Mouse (Mus musculus): ENCODE data around the gene Ap1g2. TPM values are rescaled to one million over a fixed set of nuclear protein-coding genes. Genes with fewer than 3 reads are reported as not detected.

Gene Ap1g2
- total and polyA plus RNA-seq, 2 experiments from 2014 or later, result 8.9 to 11.6 TPM

GRCm38 (mm10) chr14:55055167-55055834 lies 51.1 kb downstream of the Ap1g2 start:
- 53% methylated on average over 11 of the region's 11 CpGs for WGBS

GRCm38 (mm10) chr14:55054191-55054749 lies 52.1 kb downstream of the Ap1g2 start:
- H3K27me3 ChIP-seq (ENCODE audit: insufficient read depth, low read length), result no peaks in the 10 kb centered on the region
- ATAC-seq (ENCODE audit: low FRiP score), result peak; percentile 61
- H3K36me3 ChIP-seq (ENCODE audit: insufficient read depth, low read length), result no peaks in the 10 kb centered on the region
- H3K9me3 ChIP-seq (ENCODE audit: low read length), result no peaks in the 10 kb centered on the region
- H3K4me3 ChIP-seq (ENCODE audit: low read depth, low read length), result peak overlapping the region; percentile 19
- no peak for TF ChIP-seq CTCF (IDR thresholded peaks at IDR 0.05)
- DNase-seq (ENCODE audit: low spot score), result peak; percentile 90
- H3K4me2 ChIP-seq (ENCODE audit: low read depth, low read length, poor library complexity, severe bottlenecking), result peak overlapping the region; percentile 48
- H3K9ac ChIP-seq (replicated peaks; ENCODE audit: low read length, poor library complexity, severe bottlenecking), result 0 out of 2 replicates have a peak overlapping the region, but pooled peaks have one; percentile 9
- 57% methylated on average over 10 of the region's 10 CpGs for WGBS
- 0 out of 2 replicates have a peak, but pooled peaks cover 3% of the 10 kb centered on the region for H3K4me1 ChIP-seq (ENCODE audit: insufficient read depth, low read length)
- H3K27ac ChIP-seq (ENCODE audit: low read depth, low read length), result peak overlapping the region; percentile 87

More at GRCm38 (mm10) chr14:55055167-55055834, 51.1 kb downstream of the Ap1g2 start:
- H3K4me3 ChIP-seq (ENCODE audit: low read depth, low read length), result 0 out of 2 replicates have a peak overlapping the region, but pooled peaks have one; percentile 1
- ATAC-seq (ENCODE audit: low FRiP score) (peak; percentile 61), DNase-seq (ENCODE audit: low spot score) (peak; percentile 95)
- H3K4me1 ChIP-seq (ENCODE audit: insufficient read depth, low read length), result 0 out of 2 replicates have a peak, but pooled peaks cover 3% of the 10 kb centered on the region
- H3K4me2 ChIP-seq (ENCODE audit: low read depth, low read length, poor library complexity, severe bottlenecking), result peak overlapping the region; percentile 48
- peak overlapping the region; percentile 87 for H3K27ac ChIP-seq (ENCODE audit: low read depth, low read length)
- no peaks in the 10 kb centered on the region for H3K36me3 ChIP-seq (ENCODE audit: insufficient read depth, low read length)
- TF ChIP-seq CTCF (IDR thresholded peaks at IDR 0.05), result peak; percentile 44
- no peak overlapping the region for H3K9ac ChIP-seq (replicated peaks; ENCODE audit: low read length, poor library complexity, severe bottlenecking)
- H3K27me3 ChIP-seq (ENCODE audit: insufficient read depth, low read length), result no peaks in the 10 kb centered on the region
- no peaks in the 10 kb centered on the region for H3K9me3 ChIP-seq (ENCODE audit: low read length)

DNA sequence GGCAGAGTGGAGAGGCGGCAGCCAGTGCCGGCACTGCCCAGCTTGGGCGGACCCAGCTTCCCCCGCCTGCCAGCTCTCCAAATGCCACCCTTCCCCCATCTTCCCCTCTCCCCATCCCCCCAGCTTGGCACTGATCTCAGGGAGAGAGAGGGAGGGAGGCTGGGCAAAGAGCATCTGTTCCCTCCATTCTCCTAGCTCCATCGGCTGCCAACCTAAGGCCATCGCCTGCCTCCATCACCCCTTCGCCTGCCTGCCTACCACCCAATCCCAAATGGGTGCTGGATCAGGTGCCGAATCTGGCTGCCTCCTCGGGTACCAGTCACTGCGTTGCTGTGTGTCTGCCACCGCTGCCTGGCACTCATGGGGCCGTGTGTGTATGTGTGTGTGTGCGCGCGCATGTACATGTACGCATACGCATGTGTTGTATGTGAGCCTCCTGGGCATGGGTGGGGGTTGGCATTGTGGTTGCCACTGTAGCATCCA lies 52.6 kb downstream of the Ap1g2 start:
- Histone ChIP-seq H3K27me3 (ENCODE audit: insufficient read depth, low read length) (no peaks in the 10 kb centered on the region), H3K27ac (ENCODE audit: low read depth, low read length) (peak overlapping the region; percentile 87), H3K9ac (replicated peaks; ENCODE audit: low read length, poor library complexity, severe bottlenecking) (0 out of 2 replicates have a peak overlapping the region, but pooled peaks have one; percentile 9), H3K4me2 (ENCODE audit: low read depth, low read length, poor library complexity, severe bottlenecking) (peak overlapping the region; percentile 48), H3K9me3 (ENCODE audit: low read length) (no peaks in the 10 kb centered on the region), H3K4me1 (ENCODE audit: insufficient read depth, low read length) (0 out of 2 replicates have a peak, but pooled peaks cover 3% of the 10 kb centered on the region), H3K4me3 (ENCODE audit: low read depth, low read length) (peak overlapping the region; percentile 19), H3K36me3 (ENCODE audit: insufficient read depth, low read length) (no peaks in the 10 kb centered on the region)
- TF ChIP-seq CTCF (IDR thresholded peaks at IDR 0.05), result no peak
- ATAC-seq (ENCODE audit: low FRiP score) (peak; percentile 85), DNase-seq (ENCODE audit: low spot score) (peak; percentile 96)
- WGBS, result 62% methylated on average over 15 of the region's 17 CpGs

- 58% methylated on average over 4 of the region's 4 CpGs for whole genome bisulfite sequencing
- peak overlapping the region; percentile 44 for H3K27ac ChIP-seq (ENCODE audit: low read depth, low read length)
- peak overlapping the region; percentile 48 for H3K4me2 ChIP-seq (ENCODE audit: low read depth, low read length, poor library complexity, severe bottlenecking)
- no peak overlapping the region for H3K4me3 ChIP-seq (ENCODE audit: low read depth, low read length)
- H3K27me3 ChIP-seq (ENCODE audit: insufficient read depth, low read length), result no peaks in the 10 kb centered on the region
- TF ChIP-seq CTCF (IDR thresholded peaks at IDR 0.05), result no peak
- 0 out of 2 replicates have a peak, but pooled peaks cover 3% of the 10 kb centered on the region for H3K4me1 ChIP-seq (ENCODE audit: insufficient read depth, low read length)
- H3K9me3 ChIP-seq (ENCODE audit: low read length), result no peaks in the 10 kb centered on the region
- ATAC-seq (ENCODE audit: low FRiP score) (no peak), DNase-seq (ENCODE audit: low spot score) (peak; percentile 69)
- H3K9ac ChIP-seq (replicated peaks; ENCODE audit: low read length, poor library complexity, severe bottlenecking), result no peak overlapping the region
- no peaks in the 10 kb centered on the region for H3K36me3 ChIP-seq (ENCODE audit: insufficient read depth, low read length)
Measured at GRCm38 (mm10) chr14:55053050-55053449, 53.3 kb downstream of the Ap1g2 start.

- Histone ChIP-seq H3K4me1 (ENCODE audit: insufficient read depth, low read length) (0 out of 2 replicates have a peak, but pooled peaks cover 3% of the 10 kb centered on the region), H3K4me3 (ENCODE audit: low read depth, low read length) (no peak overlapping the region), H3K9ac (replicated peaks; ENCODE audit: low read length, poor library complexity, severe bottlenecking) (no peak overlapping the region), H3K9me3 (ENCODE audit: low read length) (no peaks in the 10 kb centered on the region), H3K27me3 (ENCODE audit: insufficient read depth, low read length) (no peaks in the 10 kb centered on the region), H3K27ac (ENCODE audit: low read depth, low read length) (peak overlapping the region; percentile 44), H3K4me2 (ENCODE audit: low read depth, low read length, poor library complexity, severe bottlenecking) (peak overlapping the region; percentile 48), H3K36me3 (ENCODE audit: insufficient read depth, low read length) (no peaks in the 10 kb centered on the region)
- DNase-seq (ENCODE audit: low spot score) (peak; percentile 95), ATAC-seq (ENCODE audit: low FRiP score) (no peak)
- no peak for TF ChIP-seq CTCF (IDR thresholded peaks at IDR 0.05)
- 32% methylated on average over 9 of the region's 9 CpGs for WGBS
Measured at GRCm38 (mm10) chr14:55052496-55052895, 53.9 kb downstream of the Ap1g2 start.

Other genes with a start within 250 kb of the Ap1g2 start
- gene Homez, start 235.6 kb downstream of the Ap1g2 start, total RNA-seq (2014; rRNA removed), result 6.9 and 9.4 TPM in 2 replicates
- gene Homez, start 235.6 kb downstream of the Ap1g2 start, polyA plus RNA-seq (2015; fragmentation: Nextera tagmentation; extraction: Ambion mirVana), result 8.0 and 9.6 TPM in 2 replicates
- gene Ppp1r3e, start 229.0 kb downstream of the Ap1g2 start, total RNA-seq (2014; rRNA removed), result 27.1 and 37.2 TPM in 2 replicates
- gene Ppp1r3e, start 229.0 kb downstream of the Ap1g2 start, polyA plus RNA-seq (2015; fragmentation: Nextera tagmentation; extraction: Ambion mirVana), result 2.8 and 4.1 TPM in 2 replicates
- gene Bcl2l2, start 223.2 kb downstream of the Ap1g2 start, total RNA-seq (2014; rRNA removed), result 23.1 and 31.2 TPM in 2 replicates
- 2.9 and 3.7 TPM in 2 replicates for gene Bcl2l2, start 223.2 kb downstream of the Ap1g2 start, polyA plus RNA-seq (2015; fragmentation: Nextera tagmentation; extraction: Ambion mirVana)
- 0.82 TPM in 1 of 2 replicates, not detected in the other for gene Gm20521, start 223.2 kb downstream of the Ap1g2 start, total RNA-seq (2014; rRNA removed)
- gene Gm20521, start 223.2 kb downstream of the Ap1g2 start, polyA plus RNA-seq (2015; fragmentation: Nextera tagmentation; extraction: Ambion mirVana), result 1.4 and 1.6 TPM in 2 replicates
- 95.1 and 115 TPM in 2 replicates for gene Pabpn1, start 214.1 kb downstream of the Ap1g2 start, total RNA-seq (2014; rRNA removed)
- 139 and 162 TPM in 2 replicates for gene Pabpn1, start 214.1 kb downstream of the Ap1g2 start, polyA plus RNA-seq (2015; fragmentation: Nextera tagmentation; extraction: Ambion mirVana)
- gene Slc22a17, start 193.5 kb downstream of the Ap1g2 start, total RNA-seq (2014; rRNA removed), result 495 and 558 TPM in 2 replicates
- gene Slc22a17, start 193.5 kb downstream of the Ap1g2 start, polyA plus RNA-seq (2015; fragmentation: Nextera tagmentation; extraction: Ambion mirVana), result 345 TPM in 2 replicates
- 24.0 and 41.4 TPM in 2 replicates for gene Efs, start 180.5 kb downstream of the Ap1g2 start, total RNA-seq (2014; rRNA removed)
- gene Efs, start 180.5 kb downstream of the Ap1g2 start, polyA plus RNA-seq (2015; fragmentation: Nextera tagmentation; extraction: Ambion mirVana), result 8.5 and 8.9 TPM in 2 replicates
- gene Il25, start 173.9 kb downstream of the Ap1g2 start, total RNA-seq (2014; rRNA removed), result 1.1 TPM in 1 of 2 replicates, not detected in the other
- 0.38 and 0.48 TPM in 2 replicates for gene Il25, start 173.9 kb downstream of the Ap1g2 start, polyA plus RNA-seq (2015; fragmentation: Nextera tagmentation; extraction: Ambion mirVana)
- 26.4 and 44.8 TPM in 2 replicates for gene Cmtm5, start 170.3 kb downstream of the Ap1g2 start, total RNA-seq (2014; rRNA removed)
- 27.0 and 27.5 TPM in 2 replicates for gene Cmtm5, start 170.3 kb downstream of the Ap1g2 start, polyA plus RNA-seq (2015; fragmentation: Nextera tagmentation; extraction: Ambion mirVana)
- 0.24 and 0.33 TPM in 2 replicates for gene Myh6, start 139.7 kb downstream of the Ap1g2 start, total RNA-seq (2014; rRNA removed)
- 2.1 and 2.5 TPM in 2 replicates for gene Myh6, start 139.7 kb downstream of the Ap1g2 start, polyA plus RNA-seq (2015; fragmentation: Nextera tagmentation; extraction: Ambion mirVana)
- not detected in 2 replicates for gene Gm17428, start 129.7 kb downstream of the Ap1g2 start, total RNA-seq (2014; rRNA removed)
- not detected in 2 replicates for gene Gm17428, start 129.7 kb downstream of the Ap1g2 start, polyA plus RNA-seq (2015; fragmentation: Nextera tagmentation; extraction: Ambion mirVana)
- gene Myh7, start 112.0 kb downstream of the Ap1g2 start, total RNA-seq (2014; rRNA removed), result 1.8 and 3.2 TPM in 2 replicates
- 9.6 and 10.3 TPM in 2 replicates for gene Myh7, start 112.0 kb downstream of the Ap1g2 start, polyA plus RNA-seq (2015; fragmentation: Nextera tagmentation; extraction: Ambion mirVana)
- 20.9 and 29.6 TPM in 2 replicates for gene Ngdn, start 91.1 kb downstream of the Ap1g2 start, total RNA-seq (2014; rRNA removed)
- 44.3 and 48.1 TPM in 2 replicates for gene Ngdn, start 91.1 kb downstream of the Ap1g2 start, polyA plus RNA-seq (2015; fragmentation: Nextera tagmentation; extraction: Ambion mirVana)
- gene Zfhx2, start 14.3 kb downstream of the Ap1g2 start, total RNA-seq (2014; rRNA removed), result 16.4 and 18.6 TPM in 2 replicates
- gene Zfhx2, start 14.3 kb downstream of the Ap1g2 start, polyA plus RNA-seq (2015; fragmentation: Nextera tagmentation; extraction: Ambion mirVana), result 11.2 and 14.2 TPM in 2 replicates
- 38.0 and 42.1 TPM in 2 replicates for gene Thtpa, start 11.8 kb downstream of the Ap1g2 start, total RNA-seq (2014; rRNA removed)
- 32.5 and 35.2 TPM in 2 replicates for gene Thtpa, start 11.8 kb downstream of the Ap1g2 start, polyA plus RNA-seq (2015; fragmentation: Nextera tagmentation; extraction: Ambion mirVana)
- gene Jph4, start 10.3 kb upstream of the Ap1g2 start, total RNA-seq (2014; rRNA removed), result 158 and 182 TPM in 2 replicates
- gene Jph4, start 10.3 kb upstream of the Ap1g2 start, polyA plus RNA-seq (2015; fragmentation: Nextera tagmentation; extraction: Ambion mirVana), result 41.7 and 45.1 TPM in 2 replicates
- gene Dhrs2, start 115.4 kb upstream of the Ap1g2 start, total RNA-seq (2014; rRNA removed), result 2.0 TPM in 1 of 2 replicates, not detected in the other
- gene Dhrs2, start 115.4 kb upstream of the Ap1g2 start, polyA plus RNA-seq (2015; fragmentation: Nextera tagmentation; extraction: Ambion mirVana), result 0.56 and 0.86 TPM in 2 replicates